Mouse (Mus musculus) midbrain, embryonic 11.5 days (tissue): ENCODE results near the gene Slc25a22. TPM values are rescaled to one million over a fixed set of nuclear protein-coding genes. Genes with fewer than 3 reads are reported as not detected.

Experiments
- ATAC-seq: fragments of 200-750 bp; cut with Nextera tagmentation; 2 replicates; pipeline ENCODE4 v1.8.0; 2017; ENCODE audit warnings: moderate TSS enrichment, moderate library complexity; ENCODE audit not compliant: low FRiP score
- DNase-seq: peaks from one replicate; pipeline ENCODE4 v3.0.0; 2015; ENCODE audit warnings: low spot score; ENCODE audit errors: missing footprints
- H3K27ac ChIP-seq: fragments of 300-500 bp; sonication (generic); 2 replicates; pipeline ENCODE4 v1.5.1; 2014; ENCODE audit warnings: low read depth, low read length
- H3K27me3 ChIP-seq: fragments of 300-500 bp; sonication (generic); 2 replicates; pipeline ENCODE4 v1.6.1; 2014; ENCODE audit warnings: mild to moderate bottlenecking, low read length, moderate library complexity, mixed read lengths; ENCODE audit not compliant: control insufficient read depth, insufficient read depth
- H3K36me3 ChIP-seq: fragments of 300-500 bp; sonication (generic); 2 replicates; pipeline ENCODE4 v1.6.1; 2014; ENCODE audit warnings: mild to moderate bottlenecking, low read length, moderate library complexity, mixed read lengths; ENCODE audit not compliant: control insufficient read depth, insufficient read depth
- H3K4me1 ChIP-seq: fragments of 300-500 bp; sonication (generic); 2 replicates; pipeline ENCODE4 v1.6.1; 2014; ENCODE audit warnings: low read length; ENCODE audit not compliant: control insufficient read depth, insufficient read depth
- H3K4me2 ChIP-seq: fragments of 300-500 bp; sonication (generic); 2 replicates; pipeline ENCODE4 v1.6.1; 2014; ENCODE audit warnings: mild to moderate bottlenecking, moderate library complexity
- H3K4me3 ChIP-seq: fragments of 300-500 bp; sonication (generic); 2 replicates; pipeline ENCODE4 v1.5.1; 2014; ENCODE audit warnings: low read depth, low read length
- H3K9ac ChIP-seq: fragments of 300-500 bp; sonication (generic); 2 replicates; pipeline ENCODE4 v1.6.1; 2014; ENCODE audit warnings: low read length
- H3K9me3 ChIP-seq: fragments of 300-500 bp; sonication (generic); 2 replicates; pipeline ENCODE4 v1.6.1; 2016; ENCODE audit warnings: low read length; ENCODE audit not compliant: control insufficient read depth
- WGBS: fragments of 180-500 bp; shearing (Covaris S2); extraction: QIAGEN DNeasy Blood & Tissue Kit; methylation state at CpG from one replicate; pipeline ENCODE4 v1.1.7; 2014; 5-methylcytosine and 5-hydroxymethylcytosine counted together
- polyA plus RNA-seq: library from polyadenylated mRNA; unstranded; fragments of >200 nt; fragmentation: Nextera tagmentation; extraction: Ambion mirVana; gene quantifications from 2 replicates; pipeline ENCODE4 v1.2.1, GENCODE M21; 2014

Slc25a22 gene
- polyA plus RNA-seq, 1 experiment from 2014 or later = 31.9 TPM

DNA sequence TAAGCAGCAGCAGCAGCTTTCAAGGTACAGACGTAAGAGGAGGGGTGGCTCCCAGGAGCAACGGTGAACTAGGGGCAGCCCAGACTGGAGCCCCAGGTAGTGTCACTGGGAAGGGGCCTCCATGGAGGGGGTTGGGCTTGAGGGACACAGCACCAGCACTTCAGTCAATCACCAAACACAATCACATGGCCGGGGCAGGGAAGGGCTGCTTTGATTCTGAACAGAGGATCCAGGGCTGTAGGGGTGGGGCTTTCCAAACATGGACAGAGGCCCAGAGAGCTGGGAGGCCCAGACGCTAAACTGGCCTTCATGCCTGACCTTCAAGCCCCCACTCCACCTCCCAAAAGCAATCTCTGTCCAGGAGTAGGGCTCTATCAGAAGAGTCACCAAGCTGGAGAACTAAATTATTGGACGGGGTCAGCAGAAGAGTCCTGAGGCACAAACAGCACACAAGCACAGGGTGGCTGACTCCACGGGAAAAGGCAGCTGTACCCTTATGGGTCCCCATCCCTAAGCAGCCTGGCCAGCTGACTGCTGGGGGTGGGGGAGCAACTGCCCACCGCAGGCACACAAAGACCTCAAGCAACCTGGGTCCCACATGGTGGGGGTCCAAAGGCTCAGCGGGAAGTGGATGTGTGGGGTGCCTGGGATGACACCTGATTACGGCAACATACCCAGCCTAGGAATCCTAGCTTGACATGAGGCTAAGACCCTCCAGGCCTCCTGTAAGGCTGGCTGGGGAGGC lies 7.7 kb downstream of the Slc25a22 start:
- H3K9ac ChIP-seq = no peak overlapping the region
- ATAC-seq = peak; percentile 41

DNA sequence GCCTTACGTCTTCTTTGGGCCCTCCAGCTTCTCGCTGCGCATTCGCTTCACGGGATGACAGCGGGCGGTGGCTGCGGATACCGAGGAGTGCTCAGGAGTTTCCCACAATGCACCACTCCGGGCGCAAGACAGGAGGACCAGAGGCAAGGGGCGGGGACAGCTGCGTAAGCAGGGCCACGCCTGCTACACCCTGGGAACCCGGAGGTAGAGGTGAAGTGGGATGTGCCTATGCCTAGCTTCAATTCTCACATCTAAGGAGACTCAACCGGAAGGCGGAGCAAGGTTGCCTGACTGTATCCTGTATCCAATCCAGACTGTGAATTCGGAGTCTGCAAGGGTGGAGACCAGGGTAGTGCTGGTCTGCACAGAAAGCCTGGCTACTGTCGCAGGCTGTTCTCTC lies 8.4 kb downstream of the Slc25a22 start, which contains the start of gene Cend1:
Gene Cend1, minus strand, starts transcription at position 182 of the 400 bp plus-strand sequence.
- H3K9ac ChIP-seq = peak within 1 kb of the TSS; percentile 69
- peak within 1 kb of the TSS; percentile 25; the same call in 1 of the 2 replicates for H3K27ac ChIP-seq
- peak within 1 kb of the TSS; percentile 39 for H3K4me3 ChIP-seq
- H3K9me3 ChIP-seq = no peaks in the 10 kb centered on the region
- H3K4me1 ChIP-seq = peaks cover 19% of the 10 kb centered on the region
- H3K36me3 ChIP-seq = no peaks in the 10 kb centered on the region; the same call in 1 of the 2 replicates
- ATAC-seq (peak; percentile 79), DNase-seq (peak; percentile 91)
- WGBS = 2% methylated on average over 19 of the region's 19 CpGs
- no peaks in the 10 kb centered on the region; the same call in 1 of the 2 replicates for H3K27me3 ChIP-seq
- H3K4me2 ChIP-seq = peak within 1 kb of the TSS; percentile 59

More for the DNA sequence above, 7.7 kb downstream of the Slc25a22 start:
- peak; percentile 82 for DNase-seq
- H3K27me3 ChIP-seq = no peaks in the 10 kb centered on the region; the same call in 1 of the 2 replicates
- H3K4me2 ChIP-seq = peak overlapping the region; percentile 59
- 64% methylated on average over 9 of the region's 9 CpGs for WGBS
- H3K27ac ChIP-seq = no peak overlapping the region; the same call in 1 of the 2 replicates
- peaks cover 25% of the 10 kb centered on the region for H3K4me1 ChIP-seq
- no peaks in the 10 kb centered on the region; the same call in 1 of the 2 replicates for H3K36me3 ChIP-seq
- H3K4me3 ChIP-seq = no peak overlapping the region
- H3K9me3 ChIP-seq = no peaks in the 10 kb centered on the region

GRCm38 (mm10) chr7:141428701-141429100 lies 9.0 kb downstream of the Slc25a22 start:
- WGBS = 55% methylated on average over 5 of the region's 5 CpGs
- no peak overlapping the region for H3K27ac ChIP-seq
- peaks cover 13% of the 10 kb centered on the region for H3K4me1 ChIP-seq
- peak overlapping the region; percentile 59 for H3K4me2 ChIP-seq
- no peak for DNase-seq
- H3K9ac ChIP-seq = peak overlapping the region; percentile 69
- no peak for ATAC-seq
- no peaks in the 10 kb centered on the region; the same call in 1 of the 2 replicates for H3K36me3 ChIP-seq
- H3K9me3 ChIP-seq = no peaks in the 10 kb centered on the region
- no peaks in the 10 kb centered on the region; the same call in 1 of the 2 replicates for H3K27me3 ChIP-seq
- peak overlapping the region; percentile 39 for H3K4me3 ChIP-seq

GRCm38 (mm10) chr7:141426948-141427730 lies 10.6 kb downstream of the Slc25a22 start:
- H3K27ac ChIP-seq = no peak overlapping the region
- DNase-seq (no peak), ATAC-seq (no peak)
- H3K27me3 ChIP-seq = no peaks in the 10 kb centered on the region; the same call in 1 of the 2 replicates
- WGBS = 85% methylated on average over 12 of the region's 12 CpGs
- no peak overlapping the region for H3K4me3 ChIP-seq
- H3K36me3 ChIP-seq = no peaks in the 10 kb centered on the region; the same call in 1 of the 2 replicates
- H3K9ac ChIP-seq = no peak overlapping the region
- H3K9me3 ChIP-seq = no peaks in the 10 kb centered on the region
- peaks cover 12% of the 10 kb centered on the region for H3K4me1 ChIP-seq
- no peak overlapping the region for H3K4me2 ChIP-seq

- Histone ChIP-seq H3K27ac (no peak overlapping the region), H3K36me3 (no peaks in the 10 kb centered on the region), H3K9ac (no peak overlapping the region), H3K27me3 (no peaks in the 10 kb centered on the region; the same call in 1 of the 2 replicates), H3K9me3 (no peaks in the 10 kb centered on the region), H3K4me3 (no peak overlapping the region), H3K4me2 (no peak overlapping the region), H3K4me1 (peaks cover 2% of the 10 kb centered on the region)
- peak; percentile 60 for DNase-seq
- no peak for ATAC-seq
- WGBS = 83% methylated on average over 4 of the region's 4 CpGs
Observed at GRCm38 (mm10) chr7:141423811-141424210, 13.9 kb downstream of the Slc25a22 start.

DNA sequence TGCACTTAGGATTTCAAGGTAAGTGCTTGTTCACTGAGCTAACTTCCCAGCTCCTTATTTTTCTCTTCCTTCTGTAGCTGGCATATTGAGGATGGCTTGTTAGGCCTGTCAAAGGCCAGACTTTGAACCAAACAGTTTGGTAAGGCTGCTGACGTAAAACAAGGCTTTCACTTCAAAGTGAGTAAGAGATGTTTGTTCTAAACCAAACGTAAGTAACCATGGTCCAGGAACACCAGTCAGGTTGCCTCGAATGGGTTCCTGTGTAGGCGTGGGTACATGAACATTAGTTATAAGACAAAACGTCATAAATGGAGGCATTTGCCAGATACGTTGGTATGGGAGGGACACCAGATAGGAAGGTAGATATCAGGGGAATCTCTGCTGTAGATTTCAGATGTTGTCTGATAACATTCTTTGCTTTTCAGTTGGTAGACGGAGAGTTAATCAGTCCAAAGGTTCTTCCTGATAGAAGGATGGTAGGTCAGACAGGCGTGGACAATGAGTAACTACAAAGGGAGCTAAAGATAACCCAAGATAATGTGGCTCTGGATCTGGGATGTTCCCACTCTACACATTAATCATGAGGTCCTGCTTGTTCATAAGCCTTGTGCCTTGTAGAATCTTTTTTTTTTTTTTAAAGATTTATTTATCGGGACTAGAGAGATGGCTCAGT lies 17.5 kb downstream of the Slc25a22 start:
- Histone ChIP-seq H3K4me1 (no peaks in the 10 kb centered on the region), H3K27ac (no peak overlapping the region), H3K9ac (no peak overlapping the region), H3K27me3 (no peaks in the 10 kb centered on the region), H3K4me2 (no peak overlapping the region), H3K4me3 (no peak overlapping the region), H3K9me3 (no peaks in the 10 kb centered on the region), H3K36me3 (no peaks in the 10 kb centered on the region)
- DNase-seq = no peak
- 84% methylated on average over 9 of the region's 9 CpGs for WGBS
- no peak for ATAC-seq

- Histone ChIP-seq H3K27me3 (no peaks in the 10 kb centered on the region), H3K36me3 (no peaks in the 10 kb centered on the region), H3K4me3 (no peak overlapping the region), H3K9me3 (no peaks in the 10 kb centered on the region), H3K27ac (no peak overlapping the region), H3K9ac (no peak overlapping the region), H3K4me1 (peaks cover 5% of the 10 kb centered on the region; the same call in 1 of the 2 replicates), H3K4me2 (no peak overlapping the region)
- DNase-seq = no peak
- no peak for ATAC-seq
- 90% methylated on average over 7 of the region's 7 CpGs for WGBS
Observed at GRCm38 (mm10) chr7:141418970-141419369, 18.7 kb downstream of the Slc25a22 start.

DNA sequence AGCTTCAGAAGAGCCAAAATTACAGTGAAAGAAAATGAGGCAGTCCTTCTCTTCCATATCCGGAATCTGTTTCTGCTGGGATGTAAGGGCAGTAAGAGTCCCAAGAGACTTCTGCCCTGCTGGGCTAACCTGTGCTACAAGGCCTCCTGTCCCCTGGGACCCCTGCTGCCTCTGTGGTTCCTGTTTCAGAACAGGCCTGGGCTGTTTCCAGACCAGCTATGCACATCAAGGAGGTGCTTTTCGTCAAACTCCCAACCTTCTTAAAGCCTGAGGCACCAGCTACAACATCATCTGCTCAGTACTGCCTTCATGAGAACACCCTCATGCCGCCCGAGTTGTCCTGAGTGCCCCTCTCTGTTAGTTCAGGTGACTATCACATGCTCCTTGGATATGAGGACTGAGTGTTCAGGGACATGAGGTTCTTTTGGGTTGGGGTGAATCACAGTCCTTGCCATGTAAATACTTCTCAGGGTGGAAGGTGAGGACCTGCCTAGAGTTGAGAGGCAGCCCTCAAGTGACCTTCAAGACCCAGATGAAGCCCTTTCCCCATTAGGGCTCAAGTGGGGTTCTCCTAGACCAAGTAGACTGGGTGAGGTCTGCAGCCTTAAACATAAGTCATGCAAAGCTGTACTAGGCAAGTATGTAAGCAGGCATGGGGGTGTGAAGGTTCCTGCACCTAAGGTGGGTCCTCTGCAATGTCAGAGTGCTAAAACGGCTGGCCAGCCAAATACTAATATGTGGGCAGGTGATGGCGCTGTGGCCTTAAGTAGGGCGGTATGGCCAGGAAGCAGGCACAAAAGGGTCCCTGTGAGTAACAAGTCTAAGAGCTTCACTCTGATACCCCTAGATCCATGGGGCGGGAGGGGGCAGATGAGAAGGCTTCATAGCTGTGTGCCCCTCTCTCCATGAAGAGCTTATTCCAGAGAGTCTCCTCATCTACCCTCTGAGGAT lies 19.7 kb downstream of the Slc25a22 start:
- H3K4me3 ChIP-seq = no peak overlapping the region
- no peak overlapping the region for H3K9ac ChIP-seq
- DNase-seq = no peak
- no peak for ATAC-seq
- no peaks in the 10 kb centered on the region for H3K9me3 ChIP-seq
- H3K4me1 ChIP-seq = peaks cover 10% of the 10 kb centered on the region
- no peak overlapping the region for H3K4me2 ChIP-seq
- no peaks in the 10 kb centered on the region for H3K27me3 ChIP-seq
- no peaks in the 10 kb centered on the region for H3K36me3 ChIP-seq
- H3K27ac ChIP-seq = no peak overlapping the region
- 75% methylated on average over 8 of the region's 8 CpGs for WGBS
